Mouse (Mus musculus): ENCODE data around the gene Nabp2. TPM values are rescaled to one million over a fixed set of nuclear protein-coding genes. Genes with fewer than 3 reads are reported as not detected.

The Nabp2 gene
- 93.0 TPM for polyA plus RNA-seq (2012; fragmentation: generic; extraction: Trizol)
- long read RNA-seq, experiment 1, transcript Nabp2-201 (7 exons, 1,130 nt): major isoform, 51 of 69 reads
- long read RNA-seq, experiment 1, transcript Nabp2-202 (6 exons, 1,371 nt): minor isoform, 8 of 69 reads
- long read RNA-seq, experiment 1, partial matches to known transcripts: 2 of 69 reads
- long read RNA-seq, experiment 1, other reads (novel, unspliced or antisense): 8 of 69 reads
- long read RNA-seq, experiment 2, transcript Nabp2-202 (6 exons, 1,371 nt): minor isoform, 10 of 29 reads
- long read RNA-seq, experiment 2, transcript Nabp2-201 (7 exons, 1,130 nt): major isoform, 16 of 29 reads
- long read RNA-seq, experiment 2, partial matches to known transcripts: 0 of 29 reads
- long read RNA-seq, experiment 2, other reads (novel, unspliced or antisense): 1 of 29 reads

DNA sequence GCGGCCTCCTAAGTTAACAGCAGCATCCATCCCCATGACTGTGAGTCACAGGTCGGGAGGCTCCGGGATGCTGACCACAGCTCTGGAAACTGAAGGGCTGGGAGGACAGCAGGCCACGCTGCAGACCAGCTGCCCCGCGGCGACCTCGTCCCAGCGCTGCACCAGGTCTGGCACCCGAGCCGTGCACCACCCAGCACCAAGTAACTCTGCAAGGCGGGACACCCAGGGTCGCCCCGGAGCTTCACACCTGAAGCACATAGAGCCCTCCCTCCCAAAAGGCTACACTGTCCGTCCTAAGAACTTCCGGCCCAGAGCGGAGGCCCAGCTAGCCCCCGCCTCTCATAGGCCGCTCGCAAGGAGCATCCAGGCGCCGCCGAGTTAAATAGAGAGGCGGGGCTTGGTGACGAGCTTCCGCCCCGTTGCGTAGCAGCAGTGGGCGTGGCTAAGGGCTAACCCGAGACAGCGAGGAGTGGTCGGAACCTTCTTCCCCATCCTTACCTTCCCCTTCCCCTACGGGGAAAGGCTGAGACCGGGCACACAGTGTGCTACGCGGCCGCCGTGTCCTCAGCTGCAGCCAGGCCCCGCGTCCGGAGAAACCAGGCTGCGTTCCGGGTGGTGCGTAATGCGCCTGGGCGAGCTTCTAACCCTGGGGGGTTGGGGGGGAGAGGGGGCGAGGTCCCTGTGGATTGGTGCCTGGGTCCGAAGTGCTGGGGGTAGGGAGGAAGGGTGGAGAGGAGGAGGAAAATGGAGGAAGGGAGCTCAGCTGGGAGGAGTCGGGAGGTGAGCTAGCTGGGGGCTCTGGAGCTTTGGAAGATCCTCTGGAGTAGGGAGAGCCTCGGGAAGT lies at the start of gene Nabp2, which contains the start of gene Rnf41:
Gene Nabp2, minus strand, starts transcription at position 282 of the 844 bp plus-strand sequence.
Gene Rnf41, plus strand, starts transcription at position 447 of the 844 bp plus-strand sequence.
- Histone ChIP-seq H3K4me3 (ENCODE audit: insufficient read depth, poor library complexity, severe bottlenecking) (peak within 1 kb of the TSS; percentile 98), H3K36me3 (ENCODE audit: control insufficient read depth, insufficient read depth) (peaks cover 44% of the 10 kb centered on the region), H3ac (ENCODE audit: control insufficient read depth, insufficient read length, low read depth) (peak within 1 kb of the TSS; percentile 81), H3K79me2 (ENCODE audit: control insufficient read depth, insufficient read depth) (peaks cover 72% of the 10 kb centered on the region), H3K27me3 (ENCODE audit: control insufficient read depth, insufficient read depth, insufficient read length) (no peaks in the 10 kb centered on the region), H3K79me3 (ENCODE audit: low read depth) (peaks cover 41% of the 10 kb centered on the region)
- peak; percentile 40 for TF ChIP-seq MYOD1 (IDR thresholded peaks at IDR 0.05; ENCODE audit: control insufficient read depth, insufficient read length, low read depth)
- TF ChIP-seq MYOG (IDR thresholded peaks at IDR 0.05; ENCODE audit: control insufficient read depth, extremely low read depth, insufficient read length): no peak
- TF ChIP-seq MAX (IDR thresholded peaks at IDR 0.05): peak; percentile 66
- peak; percentile 26 for TF ChIP-seq FOSL1 (IDR thresholded peaks at IDR 0.05; ENCODE audit: insufficient read depth, low read length, poor library complexity, severe bottlenecking)

DNA sequence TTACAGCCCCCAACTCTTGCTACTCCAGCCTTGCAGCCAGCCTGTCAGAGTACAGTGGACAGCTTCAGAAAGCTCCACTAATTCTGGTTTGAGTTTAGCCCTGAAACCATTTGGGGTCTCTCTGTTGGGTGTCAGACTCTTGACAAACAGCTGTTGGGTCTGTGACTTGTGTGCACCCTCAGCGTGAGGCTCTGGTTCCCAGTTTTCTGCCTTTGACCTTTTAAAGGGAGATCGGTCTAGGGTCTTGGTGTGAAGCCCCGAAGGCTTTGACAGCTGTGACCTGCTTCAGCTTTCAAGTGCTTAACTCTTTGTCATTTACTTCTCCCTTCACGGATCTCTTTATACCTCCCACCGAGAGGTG lies 49.0 kb upstream of the Nabp2 start:
- Histone ChIP-seq H3K36me3 (ENCODE audit: control insufficient read depth, insufficient read depth) (peaks cover 47% of the 10 kb centered on the region), H3K79me2 (ENCODE audit: control insufficient read depth, insufficient read depth) (peaks cover 23% of the 10 kb centered on the region), H3K79me3 (ENCODE audit: low read depth) (peaks cover 18% of the 10 kb centered on the region), H3ac (ENCODE audit: control insufficient read depth, insufficient read length, low read depth) (peak overlapping the region; percentile 52), H3K4me3 (ENCODE audit: insufficient read depth, poor library complexity, severe bottlenecking) (peak overlapping the region; percentile 91), H3K27me3 (ENCODE audit: control insufficient read depth, insufficient read depth, insufficient read length) (no peaks in the 10 kb centered on the region)
- TF ChIP-seq CEBPB (IDR thresholded peaks at IDR 0.05; ENCODE audit: low read depth) (no peak), MAX (IDR thresholded peaks at IDR 0.05) (no peak)

DNA sequence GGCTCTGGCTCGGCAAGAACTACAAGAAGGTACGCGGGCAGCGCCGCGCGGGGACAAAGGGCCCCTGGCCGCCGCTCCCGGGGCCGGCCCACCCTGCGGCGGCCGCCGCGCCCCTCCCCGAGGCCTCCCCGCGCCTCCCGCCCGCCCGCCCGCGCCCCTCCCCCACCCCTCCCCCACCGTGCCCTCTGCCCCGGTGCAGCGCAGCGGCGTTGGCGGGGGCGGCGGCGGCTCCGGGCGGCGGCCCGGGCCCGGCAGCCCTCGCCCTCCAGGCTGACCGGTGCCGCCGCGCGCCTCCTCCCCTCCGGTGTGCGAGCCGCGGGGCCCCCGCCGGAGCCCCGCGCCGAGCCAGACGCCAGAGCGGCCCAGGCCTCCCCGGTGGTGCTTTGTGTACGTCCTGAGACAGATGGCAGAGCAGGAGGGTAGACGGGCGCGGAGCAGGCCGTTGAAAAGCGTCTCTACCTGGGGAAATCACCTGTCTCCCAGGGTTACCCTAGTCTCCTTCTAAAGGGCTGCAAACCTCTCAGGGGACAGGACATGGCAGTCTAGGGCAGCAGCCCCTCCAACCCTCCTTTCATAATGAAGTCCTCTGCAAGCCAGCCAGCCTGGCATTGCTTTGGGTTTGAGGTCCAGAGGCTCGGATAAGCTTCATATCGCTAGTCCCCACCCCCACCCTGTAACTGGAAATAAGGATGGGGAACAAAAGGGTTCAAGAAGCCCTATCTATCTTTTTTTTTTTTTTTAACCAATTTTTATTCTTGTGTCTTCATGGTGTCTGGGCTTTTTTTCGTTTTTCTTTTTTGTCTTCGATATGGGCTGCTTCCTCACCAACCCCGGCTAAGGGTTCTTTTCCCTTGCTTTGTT lies 48.3 kb upstream of the Nabp2 start:
- Histone ChIP-seq H3ac (ENCODE audit: control insufficient read depth, insufficient read length, low read depth) (peak overlapping the region; percentile 96), H3K79me3 (ENCODE audit: low read depth) (peaks cover 18% of the 10 kb centered on the region), H3K4me3 (ENCODE audit: insufficient read depth, poor library complexity, severe bottlenecking) (peak overlapping the region; percentile 91), H3K27me3 (ENCODE audit: control insufficient read depth, insufficient read depth, insufficient read length) (no peaks in the 10 kb centered on the region), H3K79me2 (ENCODE audit: control insufficient read depth, insufficient read depth) (peaks cover 23% of the 10 kb centered on the region), H3K36me3 (ENCODE audit: control insufficient read depth, insufficient read depth) (peaks cover 41% of the 10 kb centered on the region)
- TF ChIP-seq MAX (IDR thresholded peaks at IDR 0.05) (no peak), CEBPB (IDR thresholded peaks at IDR 0.05; ENCODE audit: low read depth) (no peak), MYOG (IDR thresholded peaks at IDR 0.05; ENCODE audit: control insufficient read depth, extremely low read depth, insufficient read length) (no peak), CTCF (IDR thresholded peaks at IDR 0.05; ENCODE audit: control insufficient read depth, insufficient read depth, insufficient read length) (no peak), MYOD1 (IDR thresholded peaks at IDR 0.05; ENCODE audit: control insufficient read depth, insufficient read length, low read depth) (no peak), USF1 (IDR thresholded peaks at IDR 0.05; ENCODE audit: low read depth) (no peak), FOSL1 (IDR thresholded peaks at IDR 0.05; ENCODE audit: insufficient read depth, low read length, poor library complexity, severe bottlenecking) (no peak)

DNA sequence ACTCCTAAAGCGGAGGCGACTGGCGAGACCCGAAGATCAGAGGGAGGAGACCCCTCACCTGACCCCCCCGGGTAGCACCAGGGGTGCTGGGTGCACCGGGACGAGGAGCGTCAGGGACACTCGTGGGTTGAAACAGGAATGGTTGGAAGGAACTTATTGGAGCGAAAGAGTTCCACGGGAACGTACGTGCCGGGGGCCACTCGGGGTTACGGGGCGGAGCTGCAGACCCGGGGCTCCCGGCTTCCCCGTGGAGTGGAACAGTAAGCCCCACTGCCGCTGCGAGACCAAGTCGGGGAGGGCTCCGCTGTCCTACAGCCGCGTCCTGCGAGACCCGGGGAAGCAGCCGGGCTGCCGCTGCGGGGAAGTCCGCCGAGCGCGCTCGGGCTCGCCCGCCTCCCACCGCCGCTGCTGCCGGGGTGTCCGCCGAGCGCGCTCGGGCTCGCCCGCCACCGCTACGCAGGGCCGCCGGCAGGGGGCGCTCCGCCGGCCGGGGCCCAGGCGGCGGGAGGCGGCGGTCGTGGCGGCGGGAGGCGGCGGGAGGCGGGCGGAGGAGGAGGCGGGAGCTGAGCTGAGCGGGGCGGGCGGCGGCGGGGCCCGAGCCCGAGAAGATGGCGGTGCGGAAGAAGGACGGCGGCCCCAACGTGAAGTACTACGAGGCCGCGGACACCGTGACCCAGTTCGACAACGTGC lies 47.6 kb upstream of the Nabp2 start, which contains the start of gene Smarcc2:
Gene Smarcc2, plus strand, starts transcription at position 530 of the 690 bp plus-strand sequence.
- no peaks in the 10 kb centered on the region for H3K27me3 ChIP-seq (ENCODE audit: control insufficient read depth, insufficient read depth, insufficient read length)
- H3K4me3 ChIP-seq (ENCODE audit: insufficient read depth, poor library complexity, severe bottlenecking): peak within 1 kb of the TSS; percentile 91
- no peak for TF ChIP-seq MYOD1 (IDR thresholded peaks at IDR 0.05; ENCODE audit: control insufficient read depth, insufficient read length, low read depth)
- TF ChIP-seq CTCF (IDR thresholded peaks at IDR 0.05; ENCODE audit: control insufficient read depth, insufficient read depth, insufficient read length): peak; percentile 93
- TF ChIP-seq MYOG (IDR thresholded peaks at IDR 0.05; ENCODE audit: control insufficient read depth, extremely low read depth, insufficient read length): no peak
- no peak for TF ChIP-seq MAX (IDR thresholded peaks at IDR 0.05)
- H3K79me3 ChIP-seq (ENCODE audit: low read depth): peaks cover 18% of the 10 kb centered on the region
- peaks cover 23% of the 10 kb centered on the region for H3K79me2 ChIP-seq (ENCODE audit: control insufficient read depth, insufficient read depth)
- peak within 1 kb of the TSS; percentile 96 for H3ac ChIP-seq (ENCODE audit: control insufficient read depth, insufficient read length, low read depth)
- peaks cover 33% of the 10 kb centered on the region for H3K36me3 ChIP-seq (ENCODE audit: control insufficient read depth, insufficient read depth)

DNA sequence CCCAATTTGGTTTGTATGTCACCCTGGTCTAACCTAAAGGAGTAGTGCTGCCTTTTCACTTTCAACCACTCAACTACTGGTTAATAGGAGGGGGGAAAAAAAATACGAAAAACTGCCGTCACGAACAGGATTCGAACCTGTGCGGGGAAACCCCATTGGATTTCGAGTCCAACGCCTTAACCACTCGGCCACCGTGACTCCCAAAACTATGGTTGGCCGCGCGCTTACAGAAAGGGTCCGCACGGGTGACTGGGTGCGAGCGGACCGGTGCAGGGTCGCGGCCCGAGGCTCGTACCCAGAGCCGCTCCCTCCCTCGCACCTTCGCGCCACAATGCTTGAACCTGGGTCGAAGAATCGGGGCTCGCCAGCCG lies 47.0 kb upstream of the Nabp2 start:
- Histone ChIP-seq H3K79me2 (ENCODE audit: control insufficient read depth, insufficient read depth) (peaks cover 23% of the 10 kb centered on the region), H3K27me3 (ENCODE audit: control insufficient read depth, insufficient read depth, insufficient read length) (no peaks in the 10 kb centered on the region), H3ac (ENCODE audit: control insufficient read depth, insufficient read length, low read depth) (peak overlapping the region; percentile 91), H3K79me3 (ENCODE audit: low read depth) (peaks cover 18% of the 10 kb centered on the region), H3K36me3 (ENCODE audit: control insufficient read depth, insufficient read depth) (peaks cover 28% of the 10 kb centered on the region), H3K4me3 (ENCODE audit: insufficient read depth, poor library complexity, severe bottlenecking) (peak overlapping the region; percentile 91)
- TF ChIP-seq USF1 (IDR thresholded peaks at IDR 0.05; ENCODE audit: low read depth) (no peak), MAX (IDR thresholded peaks at IDR 0.05) (no peak), MYOG (IDR thresholded peaks at IDR 0.05; ENCODE audit: control insufficient read depth, extremely low read depth, insufficient read length) (no peak), MYOD1 (IDR thresholded peaks at IDR 0.05; ENCODE audit: control insufficient read depth, insufficient read length, low read depth) (no peak), CTCF (IDR thresholded peaks at IDR 0.05; ENCODE audit: control insufficient read depth, insufficient read depth, insufficient read length) (no peak), FOSL1 (IDR thresholded peaks at IDR 0.05; ENCODE audit: insufficient read depth, low read length, poor library complexity, severe bottlenecking) (no peak), CEBPB (IDR thresholded peaks at IDR 0.05; ENCODE audit: low read depth) (no peak)
